Mouse (Mus musculus) left cerebral cortex, postnatal 10 days (tissue): ENCODE data around the gene Defb23. TPM values are rescaled to one million over a fixed set of nuclear protein-coding genes. Genes with fewer than 3 reads are reported as not detected.

Experiments used
- total RNA-seq, 2 experiments: library from RNA; stranded (reverse); gene quantifications; 2 replicates each; pipeline ENCODE4 v1.2.3; 2021

Gene Defb23
- total RNA-seq, 2 experiments from 2014 or later, result not detected

Other genes with a start within 250 kb of the Defb23 start
- 100 to 1,000 TPM; 129 to 133 TPM for gene Csnk2a1, start 237.8 kb downstream of the Defb23 start, total RNA-seq
- 10 to 100 TPM; 42.8 to 46.9 TPM for gene Tbc1d20, start 170.8 kb downstream of the Defb23 start, total RNA-seq
- 100 to 1,000 TPM; 106 to 107 TPM for gene Rbck1, start 132.0 kb downstream of the Defb23 start, total RNA-seq
- gene Trib3, start 120.6 kb downstream of the Defb23 start, total RNA-seq, result 1 to 10 TPM in 1 of 2 experiments, under 1 TPM in 1; 0.49 to 1.0 TPM
- gene Nrsn2, start 88.0 kb downstream of the Defb23 start, total RNA-seq, result 10 to 100 TPM; 37.5 to 53.4 TPM
- 10 to 100 TPM; 35.3 to 38.0 TPM for gene Sox12, start 66.6 kb downstream of the Defb23 start, total RNA-seq
- 10 to 100 TPM; 10.6 to 10.9 TPM for gene Zcchc3, start 49.6 kb downstream of the Defb23 start, total RNA-seq
- 1 to 10 TPM; 3.4 to 3.7 TPM for gene 6820408C15Rik, start 49.0 kb downstream of the Defb23 start, total RNA-seq
- not detected for gene Defb20, start 12.4 kb upstream of the Defb23 start, total RNA-seq
- not detected for gene Defb22, start 25.5 kb upstream of the Defb23 start, total RNA-seq
- gene Defb26, start 47.1 kb upstream of the Defb23 start, total RNA-seq, result not detected
- gene Defb28, start 53.6 kb upstream of the Defb23 start, total RNA-seq, result not detected
- not detected for gene Defb29, start 75.5 kb upstream of the Defb23 start, total RNA-seq
- gene Gm17416, start 104.7 kb upstream of the Defb23 start, total RNA-seq, result not detected
- not detected for gene Defb21, start 108.1 kb upstream of the Defb23 start, total RNA-seq
- gene Defb19, start 115.7 kb upstream of the Defb23 start, total RNA-seq, result not detected
- gene Defb45, start 134.8 kb upstream of the Defb23 start, total RNA-seq, result not detected
- gene Defb36, start 139.7 kb upstream of the Defb23 start, total RNA-seq, result not detected
- gene Defb25, start 158.4 kb upstream of the Defb23 start, total RNA-seq, result not detected
- 1 to 10 TPM; 1.5 TPM for gene Rem1, start 162.3 kb upstream of the Defb23 start, total RNA-seq
- gene H13, start 204.8 kb upstream of the Defb23 start, total RNA-seq, result 100 to 1,000 TPM in 1 of 2 experiments, 10 to 100 TPM in 1; 99.7 to 115 TPM
- 10 to 100 TPM; 22.9 to 28.1 TPM for gene Mcts2, start 222.4 kb upstream of the Defb23 start, total RNA-seq